Mouse (Mus musculus): ENCODE measurements at regions not wholly inside any gene's neighbourhood (a gene's known extent, or its start where the extent isn't known, plus 50 kb on each side); places are given as distances from the start of the nearest gene placed in this dataset.

DNA sequence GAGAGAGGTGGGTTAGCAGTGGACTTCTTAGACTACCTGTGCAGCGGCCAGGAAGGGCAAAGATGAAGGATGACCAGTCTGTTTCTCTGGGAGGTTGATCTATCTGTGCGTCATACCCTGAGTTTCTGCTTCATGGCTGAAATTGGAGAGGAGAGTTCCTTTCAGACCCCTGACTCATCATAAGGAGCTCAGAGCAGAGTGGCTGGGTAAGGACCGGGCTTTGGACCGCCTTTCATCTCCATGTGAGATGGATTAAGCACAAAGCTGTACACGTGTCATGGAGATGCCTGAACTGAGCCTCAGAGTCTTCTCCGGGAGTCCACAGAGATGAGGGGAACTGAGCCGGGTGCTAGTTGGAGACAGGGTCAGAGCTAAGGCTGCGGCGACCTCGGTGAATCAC is 80.7 kb upstream of the Gm9887 start:
- no peak for DNase-seq (ENCODE audit: low spot score)

- DNase-seq (ENCODE audit: low spot score): no peak
Observed at GRCm38 (mm10) chr12:69451110-69451509, 78.9 kb upstream of the Gm9887 start.

GRCm38 (mm10) chr12:69447962-69448767 is 75.9 kb upstream of the Gm9887 start:
- no peak for DNase-seq (ENCODE audit: low spot score)

GRCm38 (mm10) chr12:69447322-69447827 is 75.1 kb upstream of the Gm9887 start:
- DNase-seq (ENCODE audit: low spot score): no peak

DNA sequence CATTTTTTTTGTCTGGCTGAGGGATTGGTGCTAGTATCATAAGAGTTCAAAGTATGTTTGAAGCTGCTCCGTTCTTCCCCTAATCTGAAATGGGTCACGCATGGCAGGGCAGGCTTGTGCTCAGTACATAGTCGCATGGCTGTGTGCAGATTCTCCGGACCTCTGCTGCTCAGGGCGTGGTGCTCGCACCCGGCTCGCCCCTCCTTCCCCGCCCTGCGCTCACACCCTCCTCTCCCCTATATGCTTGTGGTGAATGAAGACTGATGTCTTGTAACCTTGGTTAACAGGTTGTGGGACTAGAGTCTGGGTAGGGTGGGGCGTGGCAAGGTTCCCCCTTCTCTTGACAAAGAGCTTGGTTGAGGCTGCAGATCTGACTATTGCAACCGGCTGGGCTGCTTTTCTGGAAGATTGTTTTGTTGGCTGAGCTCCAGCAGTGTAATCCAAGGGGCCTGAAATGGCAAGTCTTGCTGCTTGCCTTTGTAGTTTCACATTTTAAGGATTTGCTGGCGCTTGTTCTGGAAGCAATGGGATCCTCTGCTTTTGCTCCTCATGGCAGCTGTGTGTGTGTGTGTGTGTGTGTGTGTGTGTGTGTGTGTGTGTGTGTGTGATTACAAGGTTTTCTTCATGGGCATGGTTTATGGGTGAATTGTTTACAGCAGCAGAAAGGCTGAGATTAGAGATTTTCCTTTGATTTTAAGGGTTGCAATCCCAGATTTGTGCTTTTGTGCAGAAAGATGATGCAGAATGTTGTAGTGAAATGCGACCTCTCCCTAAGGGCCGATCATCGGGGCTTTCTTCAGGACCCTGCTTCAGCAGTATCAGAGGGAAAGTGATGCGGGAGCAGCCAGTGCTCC is 74.4 kb upstream of the Gm9887 start:
- peak; percentile 68 for DNase-seq (ENCODE audit: low spot score)

GRCm38 (mm10) chr12:69446085-69446467 is 73.8 kb upstream of the Gm9887 start:
- DNase-seq (ENCODE audit: low spot score): no peak

- no peak for DNase-seq (ENCODE audit: low spot score)
Observed at GRCm38 (mm10) chr12:69442321-69442720, 70.1 kb upstream of the Gm9887 start.

DNA sequence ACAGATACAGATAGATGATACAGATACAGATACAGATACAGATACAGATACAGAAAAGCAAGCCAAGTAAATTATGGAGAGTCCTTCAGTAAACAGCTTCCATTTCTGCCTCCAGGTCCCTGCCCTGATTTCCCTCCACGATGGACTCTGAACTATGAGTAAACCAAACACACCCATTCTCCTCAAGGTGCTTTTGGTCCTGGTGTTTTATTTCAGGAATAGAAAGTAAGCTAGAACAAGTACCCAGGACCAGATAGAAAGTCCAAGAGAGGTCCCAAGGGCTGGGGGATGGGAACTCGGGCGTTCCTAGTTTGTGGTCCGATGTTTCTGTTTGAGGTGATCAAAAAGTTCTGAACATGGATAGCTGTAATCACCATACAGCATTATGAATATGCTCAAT is 69.5 kb upstream of the Gm9887 start:
- no peak for DNase-seq (ENCODE audit: low spot score)

DNA sequence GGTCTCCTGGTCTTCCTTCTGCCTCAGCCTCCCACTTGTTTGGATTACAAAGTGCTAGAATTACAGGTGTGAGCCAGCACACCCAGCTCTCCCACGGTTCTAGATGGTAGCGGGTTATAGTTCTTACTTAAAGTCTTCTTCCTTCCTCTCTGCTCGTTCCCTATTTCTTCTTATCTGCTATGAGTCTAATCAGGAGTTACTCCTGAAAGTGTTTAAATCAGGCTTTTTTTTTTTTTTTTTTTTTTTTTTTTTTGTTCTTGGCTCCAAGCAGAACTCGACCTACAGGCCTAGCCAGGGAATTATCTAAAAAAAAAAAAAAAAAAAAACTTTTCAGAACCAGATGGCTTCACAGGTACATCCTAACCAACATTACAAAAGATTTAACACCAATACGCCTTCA is 66.0 kb upstream of the Gm9887 start:
- DNase-seq (ENCODE audit: low spot score): no peak

- peak; percentile 68 for DNase-seq (ENCODE audit: low spot score)
Observed at GRCm38 (mm10) chr12:69436839-69437501, 64.7 kb upstream of the Gm9887 start.

DNA sequence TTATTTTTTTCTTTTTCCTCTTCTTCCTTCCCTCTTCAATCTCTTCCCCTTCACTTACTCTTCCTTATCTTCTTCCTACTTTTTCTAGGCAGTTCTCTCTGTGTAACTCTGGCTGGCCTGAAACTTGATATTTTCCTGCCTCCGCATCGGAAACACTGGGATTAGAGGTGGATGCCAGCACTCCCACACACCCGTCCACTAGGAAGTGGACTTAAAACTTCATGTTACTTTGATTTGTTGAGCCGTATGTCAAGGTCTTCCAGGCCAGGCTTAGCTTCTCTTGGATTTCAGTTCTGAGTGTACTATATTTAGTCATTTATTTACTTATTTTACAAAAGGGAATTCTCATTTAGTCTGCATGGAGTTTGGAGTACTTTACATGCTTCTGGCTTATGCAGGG is 62.1 kb upstream of the Gm9887 start:
- no peak for DNase-seq (ENCODE audit: low spot score)

- no peak for DNase-seq (ENCODE audit: low spot score)
Observed at GRCm38 (mm10) chr12:69432086-69432485, 59.8 kb upstream of the Gm9887 start.

GRCm38 (mm10) chr12:69428108-69428507 is 55.9 kb upstream of the Gm9887 start:
- peak; percentile 52 for DNase-seq (ENCODE audit: low spot score)

GRCm38 (mm10) chr12:69425610-69426009 is 53.4 kb upstream of the Gm9887 start:
- DNase-seq (ENCODE audit: low spot score): no peak

GRCm38 (mm10) chr12:69424971-69425370 is 52.7 kb upstream of the Gm9887 start:
- DNase-seq (ENCODE audit: low spot score): peak; percentile 83

All from embryo, embryonic 10.5 days (tissue).